Mouse (Mus musculus) mature B cell (primary cell): Measurements from ENCODE around the gene Plcl2.
"Not testable (repeated sequence)": the region's sequence is repeated elsewhere in the genome, so short reads cannot be mapped to it uniquely, and the experiment has no call there.

Experiments
- in situ Hi-C: fragments of 300-500 bp; cut with MboI; formaldehyde crosslinking; loops from 2 replicates; pipeline ENCODE4 v1.14.3; 2019

Gene Plcl2

DNA sequence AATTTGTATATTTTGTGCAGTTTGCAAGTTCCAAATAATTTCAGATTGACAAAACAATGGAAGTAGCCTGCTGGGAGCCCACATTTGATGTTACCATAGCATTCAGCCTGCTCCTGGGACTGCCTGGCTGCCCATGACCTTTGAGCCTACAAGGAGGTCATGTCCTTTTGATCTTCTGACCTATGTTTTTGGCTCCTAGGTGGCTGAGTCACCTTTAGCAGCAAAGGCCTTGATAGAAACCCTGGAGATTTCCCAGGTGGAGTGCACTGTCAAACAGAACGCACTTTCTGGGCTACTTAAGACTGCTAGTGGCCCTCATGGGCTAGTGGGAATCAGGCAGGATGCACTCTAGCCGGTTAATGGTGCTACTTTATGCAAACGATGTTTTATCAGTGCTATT, 112.8 kb downstream of the Plcl2 start:
- in situ Hi-C loops, result no loop called here

DNA sequence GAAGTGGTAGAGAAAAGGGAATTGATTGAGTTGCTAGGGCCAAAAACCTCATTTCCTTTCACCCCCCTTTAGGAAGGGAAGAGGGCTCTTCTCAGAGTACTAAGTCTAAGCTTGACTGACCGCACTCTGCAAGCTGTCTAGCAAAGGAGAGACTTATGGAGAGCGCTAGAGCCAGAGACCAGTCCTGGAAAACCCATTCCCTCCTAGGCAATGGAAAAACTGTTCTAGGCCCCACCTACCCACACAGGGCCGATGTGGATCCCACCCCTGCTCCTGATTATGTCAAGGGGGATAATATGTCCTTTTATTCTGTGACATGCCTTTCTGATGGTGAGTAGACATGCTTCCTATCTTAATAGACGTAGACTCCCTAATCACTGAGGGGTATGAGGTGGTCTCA, 116.4 kb downstream of the Plcl2 start:
- in situ Hi-C loops, result no loop called here

GRCm38 (mm10) chr17:50627658-50628057, 118.5 kb downstream of the Plcl2 start:
- in situ Hi-C loops, result no loop called here

DNA sequence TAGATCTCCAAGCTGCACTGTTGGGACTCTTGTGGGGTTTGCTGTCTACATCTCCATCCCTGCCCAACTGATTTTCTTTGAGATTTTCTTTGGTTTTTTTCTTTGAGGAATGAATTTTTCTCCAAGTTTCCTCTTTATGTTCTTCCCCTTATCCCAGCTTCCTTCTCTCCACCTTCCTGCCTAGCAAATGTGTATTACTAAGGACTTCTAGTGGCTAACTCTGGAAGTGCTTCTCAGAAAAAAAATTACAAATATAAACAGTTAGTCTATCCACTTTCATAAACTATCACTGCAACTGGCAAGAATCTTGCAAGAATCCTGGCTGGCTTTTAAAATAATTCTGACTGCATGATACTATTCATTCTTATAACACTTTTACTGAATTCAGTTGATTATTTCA, 119.5 kb downstream of the Plcl2 start:
- in situ Hi-C loops, result no loop called here

- in situ Hi-C loops, result not testable (repeated sequence)
These were observed 121.8 kb downstream of the Plcl2 start for GRCm38 (mm10) chr17:50630992-50631391.

DNA sequence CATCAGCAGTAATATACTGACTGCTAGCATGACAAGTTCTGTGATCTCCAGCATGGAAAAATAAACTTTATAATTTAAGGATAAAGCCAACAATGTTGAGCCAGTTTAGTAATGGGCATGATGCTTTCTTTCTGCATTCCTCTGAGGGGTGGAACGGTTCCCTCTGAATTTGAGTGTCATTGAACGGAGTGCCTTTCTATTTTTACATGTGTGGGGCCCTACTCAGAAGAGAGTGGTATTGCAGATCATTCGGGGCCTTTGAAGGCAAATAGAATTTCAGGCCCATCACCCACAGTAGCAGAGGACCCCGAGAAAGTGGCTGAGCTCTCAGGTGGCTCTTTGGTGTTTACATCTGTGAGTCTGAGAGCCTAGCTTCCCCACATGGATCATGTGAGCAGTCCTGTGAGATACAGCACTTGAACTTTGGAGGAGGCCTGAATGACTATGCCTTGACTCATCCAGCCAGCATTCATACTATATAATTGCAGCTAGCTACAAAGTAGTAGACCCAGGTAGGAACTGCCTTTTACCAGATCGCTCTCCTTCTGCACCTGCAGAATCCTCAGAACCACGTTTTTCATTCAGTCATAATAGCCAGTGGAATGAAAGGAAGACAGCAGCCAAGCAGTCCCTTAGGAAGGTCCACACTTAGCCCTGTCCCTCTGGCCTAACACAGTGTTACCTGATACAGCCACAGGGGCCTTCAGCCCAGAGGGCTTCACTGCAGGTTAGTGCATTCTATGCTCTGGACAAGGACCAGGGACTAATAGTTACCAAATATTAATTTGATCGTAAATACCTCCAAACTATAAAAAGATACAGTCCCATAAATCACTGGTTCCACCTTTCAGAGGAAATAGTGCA, 125.0 kb downstream of the Plcl2 start:
- in situ Hi-C loops, result no loop called here

GRCm38 (mm10) chr17:50635961-50636585, 126.9 kb downstream of the Plcl2 start:
- in situ Hi-C loops, result no loop called here

DNA sequence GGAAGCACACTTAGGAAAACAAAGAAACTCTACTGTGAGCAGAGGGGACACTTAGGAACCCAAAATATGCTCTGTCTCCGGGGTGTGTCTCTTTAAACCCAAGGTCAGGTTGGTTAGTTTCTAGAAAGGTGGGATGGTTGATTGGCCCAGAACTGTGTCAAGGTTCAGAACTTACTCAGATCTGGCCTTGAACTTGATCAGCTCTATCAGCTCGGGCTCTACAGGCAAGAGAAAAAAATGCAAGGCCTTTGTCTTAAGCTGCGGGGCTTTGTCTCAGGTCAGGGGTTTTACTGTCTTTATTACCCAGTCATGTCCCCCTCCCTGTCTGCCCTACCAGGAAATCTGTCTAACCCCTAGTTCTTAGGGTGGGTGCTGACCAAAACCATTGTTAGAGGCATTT, 129.6 kb downstream of the Plcl2 start:
- in situ Hi-C loops, result no loop called here

DNA sequence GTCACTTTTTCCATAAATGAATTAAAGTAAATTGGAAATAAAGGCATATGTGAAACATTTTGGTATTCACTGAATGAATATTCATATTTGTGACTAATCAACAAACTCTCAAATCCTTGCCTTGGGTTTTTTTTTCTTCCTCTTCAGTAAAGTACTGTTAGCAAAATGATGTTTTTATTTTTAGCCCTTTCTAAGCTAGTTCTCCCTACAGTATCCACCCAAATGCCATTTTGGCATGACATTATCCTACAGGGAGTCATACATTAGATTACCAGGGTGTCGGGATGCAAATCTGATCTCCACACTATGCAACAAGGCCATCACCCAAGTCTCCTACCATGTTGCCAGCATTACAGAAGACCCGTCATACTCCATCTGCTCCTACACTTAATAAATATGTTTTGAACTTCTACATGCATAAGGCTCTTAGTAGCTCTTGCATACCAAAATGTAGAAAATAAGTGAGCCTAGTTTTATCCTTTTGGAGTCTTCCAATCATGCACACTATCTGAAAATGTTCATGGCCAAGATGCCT, 131.9 kb downstream of the Plcl2 start:
- in situ Hi-C loops, result no loop called here

GRCm38 (mm10) chr17:50641879-50642278, 132.7 kb downstream of the Plcl2 start:
- in situ Hi-C loops, result no loop called here

- in situ Hi-C loops, result no loop called here
These were observed 134.2 kb downstream of the Plcl2 start for GRCm38 (mm10) chr17:50643356-50643755.

GRCm38 (mm10) chr17:50643989-50644388, 134.8 kb downstream of the Plcl2 start:
- in situ Hi-C loops, result no loop called here

GRCm38 (mm10) chr17:50648141-50648540, 138.9 kb downstream of the Plcl2 start:
- in situ Hi-C loops, result not testable (repeated sequence)

DNA sequence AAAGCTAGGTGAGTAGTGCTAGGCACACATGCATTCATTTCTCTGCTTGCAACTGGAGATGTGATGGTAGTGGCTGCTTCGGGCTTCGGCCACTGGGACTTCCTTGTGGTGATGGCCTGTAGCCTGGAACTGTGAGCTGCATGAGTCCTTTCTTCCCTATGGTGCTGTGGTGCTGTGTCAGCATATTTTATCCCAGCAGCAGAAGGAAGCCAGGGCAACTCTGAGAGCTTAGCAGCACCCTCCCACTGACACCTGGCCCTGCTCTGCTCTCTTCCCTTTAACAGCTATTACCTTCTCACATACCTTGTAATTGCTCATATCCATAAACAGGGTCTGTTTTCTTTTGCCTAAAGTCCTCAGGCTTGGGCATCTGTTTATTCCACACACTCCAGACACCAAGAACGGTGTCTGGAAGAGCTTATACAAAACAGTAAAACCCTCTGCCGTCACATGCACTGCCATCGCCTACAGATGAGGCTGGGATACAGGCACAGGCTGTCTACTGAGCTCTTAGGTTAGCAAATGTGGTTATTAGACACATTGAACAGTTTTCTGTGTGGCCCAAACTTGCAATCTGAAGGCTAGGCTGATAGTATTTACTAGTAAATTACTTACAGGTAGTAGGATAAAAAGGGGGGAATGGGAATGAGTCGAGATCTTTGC, 139.7 kb downstream of the Plcl2 start:
- in situ Hi-C loops, result no loop called here

DNA sequence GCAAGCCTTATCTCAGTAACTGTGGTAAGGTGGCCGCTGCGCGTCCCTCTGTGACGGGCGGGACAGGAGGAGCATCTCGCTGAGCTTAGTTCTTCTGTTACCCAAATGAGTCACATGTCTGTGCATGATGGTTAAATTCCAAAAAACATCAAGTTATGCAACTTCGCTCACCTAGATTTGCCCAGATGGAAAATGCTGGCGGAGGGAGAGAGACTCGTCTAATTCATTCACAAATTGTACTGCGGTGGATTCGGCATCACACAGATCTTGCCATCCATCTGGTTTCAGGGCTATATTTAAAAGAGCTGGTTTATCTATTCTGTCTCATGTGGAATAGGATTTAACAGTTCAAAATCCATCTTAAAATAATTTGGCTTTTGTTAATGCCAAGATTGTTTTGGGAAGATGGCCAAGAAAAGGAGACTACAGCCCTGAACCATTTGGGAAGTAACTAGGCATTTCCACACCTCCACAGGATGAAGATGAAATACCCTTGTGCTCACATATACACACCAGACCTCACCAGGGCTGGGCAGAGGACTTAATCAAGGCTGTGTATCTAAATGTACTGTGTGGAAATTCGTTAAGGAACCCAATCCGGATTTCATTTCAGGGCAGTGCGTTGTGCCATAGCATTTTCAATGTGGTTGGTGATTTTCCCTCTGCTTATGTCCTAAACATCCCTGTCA, 141.5 kb downstream of the Plcl2 start:
- in situ Hi-C loops, result no loop called here

- in situ Hi-C loops, result no loop called here
These were observed 145.7 kb downstream of the Plcl2 start for GRCm38 (mm10) chr17:50654741-50655415.

GRCm38 (mm10) chr17:50655416-50655776, 146.2 kb downstream of the Plcl2 start:
- in situ Hi-C loops, result no loop called here

DNA sequence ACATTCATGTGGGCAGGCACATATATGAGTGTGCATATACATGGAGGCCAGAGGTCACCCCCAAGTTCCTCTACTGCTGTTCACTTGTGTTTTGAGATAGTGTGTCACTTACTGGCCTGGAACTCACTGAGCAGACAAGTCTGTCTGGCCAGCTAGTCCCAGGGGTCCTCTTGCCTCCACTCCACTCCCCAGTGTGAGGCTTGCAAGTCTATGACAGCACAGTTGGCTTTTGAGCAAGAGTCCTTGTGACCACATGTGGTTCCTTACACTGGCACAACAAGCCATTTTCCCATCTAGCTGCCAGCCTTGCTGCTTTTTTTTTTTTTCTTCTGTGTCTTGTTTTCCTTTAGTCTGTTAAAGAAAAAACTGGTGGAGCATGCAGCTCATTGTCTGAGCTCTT, 148.1 kb downstream of the Plcl2 start:
- in situ Hi-C loops, result no loop called here

- in situ Hi-C loops, result no loop called here
These were observed 149.7 kb downstream of the Plcl2 start for GRCm38 (mm10) chr17:50658901-50659300.

DNA sequence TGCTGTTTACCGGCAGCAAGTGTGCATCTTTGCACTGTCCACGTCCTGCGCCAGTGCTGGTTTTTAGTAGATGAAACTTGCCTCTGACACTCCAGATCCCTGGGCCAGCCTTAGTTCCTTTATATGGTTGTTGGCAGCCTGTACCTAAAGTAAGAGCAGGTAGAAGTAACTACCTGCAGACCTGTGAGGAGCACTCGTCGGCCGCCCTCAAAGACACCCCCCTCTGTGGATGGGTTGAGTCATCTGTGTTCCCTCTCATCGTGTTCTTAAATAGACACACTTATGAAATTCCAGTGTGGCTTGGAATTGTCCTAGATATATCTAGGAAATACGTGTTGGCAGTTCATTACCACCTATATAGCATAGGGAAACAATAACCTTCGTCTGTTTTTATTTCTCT, 158.4 kb downstream of the Plcl2 start:
- in situ Hi-C loops, result no loop called here

DNA sequence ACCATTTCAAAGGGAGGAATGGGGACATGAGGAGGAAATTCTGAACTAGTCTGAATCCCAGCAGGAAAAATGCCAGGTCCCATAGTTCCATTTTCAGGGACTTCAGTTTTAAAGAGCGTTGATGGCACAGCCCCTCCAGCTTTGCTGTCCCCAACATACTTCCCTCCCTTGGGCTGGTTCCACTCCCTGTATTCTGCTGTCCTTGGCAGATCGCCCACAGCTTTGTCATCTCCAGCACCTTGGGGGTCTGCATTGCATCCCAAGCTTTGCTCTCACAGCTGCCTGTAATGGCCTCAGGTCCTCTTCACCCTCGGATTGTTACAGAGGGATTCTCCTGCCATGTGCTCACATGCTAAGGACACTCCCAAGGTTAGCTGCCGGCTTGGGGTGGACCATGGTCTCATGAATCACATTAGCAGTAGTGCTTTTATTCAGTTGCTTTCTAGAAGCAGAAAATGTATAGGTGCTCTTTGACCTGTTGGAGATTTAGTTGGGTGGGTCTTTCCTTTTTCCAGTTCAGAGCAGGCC, 159.5 kb downstream of the Plcl2 start:
- in situ Hi-C loops, result no loop called here
